Mouse (Mus musculus) heart, embryonic 13.5 days (tissue): ENCODE results near the gene Pank4. TPM values are rescaled to one million over a fixed set of nuclear protein-coding genes. Genes with fewer than 3 reads are reported as not detected.

Experiments used
- ATAC-seq: fragments of 200-750 bp; cut with Nextera tagmentation; 2 replicates; pipeline ENCODE4 v1.8.0; 2017; ENCODE audit warnings: moderate TSS enrichment; ENCODE audit not compliant: insufficient number of reproducible peaks, low FRiP score, low TSS enrichment; ENCODE audit errors: extremely low read depth
- H3K27ac ChIP-seq: fragments of 300-500 bp; sonication (generic); replicated peaks from 2 replicates; pipeline ENCODE4 v1.5.1; 2015; ENCODE audit warnings: moderate library complexity, mild to moderate bottlenecking, inconsistent platforms
- H3K27me3 ChIP-seq: fragments of 300-500 bp; sonication (generic); replicated peaks from 2 replicates; pipeline ENCODE4 v1.6.1; 2015; ENCODE audit warnings: mild to moderate bottlenecking, inconsistent platforms
- H3K36me3 ChIP-seq: fragments of 300-500 bp; sonication (generic); 2 replicates; pipeline ENCODE4 v1.6.1; 2015; ENCODE audit warnings: mild to moderate bottlenecking, inconsistent platforms
- H3K4me1 ChIP-seq: fragments of 300-500 bp; sonication (generic); 2 replicates; pipeline ENCODE4 v1.6.1; 2015; ENCODE audit warnings: inconsistent platforms
- H3K4me2 ChIP-seq: fragments of 300-500 bp; sonication (generic); 2 replicates; pipeline ENCODE4 v1.6.1; 2015; ENCODE audit warnings: inconsistent platforms, mild to moderate bottlenecking, moderate library complexity
- H3K4me3 ChIP-seq: fragments of 300-500 bp; sonication (generic); 2 replicates; pipeline ENCODE4 v1.5.1; 2015; ENCODE audit warnings: moderate library complexity, mild to moderate bottlenecking, inconsistent platforms
- H3K9ac ChIP-seq: fragments of 300-500 bp; sonication (generic); 2 replicates; pipeline ENCODE4 v1.6.1; 2015; ENCODE audit warnings: inconsistent platforms, mild to moderate bottlenecking, moderate library complexity
- H3K9me3 ChIP-seq: fragments of 300-500 bp; sonication (generic); 2 replicates; pipeline ENCODE4 v1.6.1; 2016; ENCODE audit warnings: inconsistent platforms
- WGBS: fragments of 180-500 bp; shearing (Covaris S2); methylation state at CpG from one replicate; pipeline ENCODE4 v1.1.7; 2015; ENCODE audit warnings: mixed read lengths; 5-methylcytosine and 5-hydroxymethylcytosine counted together
- polyA plus RNA-seq: library from polyadenylated mRNA; unstranded; fragments of >200 nt; fragmentation: Nextera tagmentation; extraction: Ambion mirVana; gene quantifications from 2 replicates; pipeline ENCODE4 v1.2.1, GENCODE M21; 2015

Gene Pank4
- polyA plus RNA-seq, 1 experiment from 2014 or later = 40.6 TPM

GRCm38 (mm10) chr4:154929088-154929660 lies 34.7 kb upstream of the Pank4 start:
- Histone ChIP-seq H3K27me3 (peaks cover 15% of the 10 kb centered on the region; the same call in 1 of the 2 replicates), H3K36me3 (no peaks in the 10 kb centered on the region), H3K9me3 (no peaks in the 10 kb centered on the region), H3K4me2 (peak overlapping the region; percentile 56), H3K27ac (peak overlapping the region; percentile 73), H3K4me3 (peak overlapping the region; percentile 32; the same call in 1 of the 2 replicates), H3K4me1 (peaks cover 18% of the 10 kb centered on the region), H3K9ac (no peak overlapping the region; the same call in 1 of the 2 replicates)
- ATAC-seq = no peak
- 73% methylated on average over 12 of the region's 12 CpGs for WGBS

DNA sequence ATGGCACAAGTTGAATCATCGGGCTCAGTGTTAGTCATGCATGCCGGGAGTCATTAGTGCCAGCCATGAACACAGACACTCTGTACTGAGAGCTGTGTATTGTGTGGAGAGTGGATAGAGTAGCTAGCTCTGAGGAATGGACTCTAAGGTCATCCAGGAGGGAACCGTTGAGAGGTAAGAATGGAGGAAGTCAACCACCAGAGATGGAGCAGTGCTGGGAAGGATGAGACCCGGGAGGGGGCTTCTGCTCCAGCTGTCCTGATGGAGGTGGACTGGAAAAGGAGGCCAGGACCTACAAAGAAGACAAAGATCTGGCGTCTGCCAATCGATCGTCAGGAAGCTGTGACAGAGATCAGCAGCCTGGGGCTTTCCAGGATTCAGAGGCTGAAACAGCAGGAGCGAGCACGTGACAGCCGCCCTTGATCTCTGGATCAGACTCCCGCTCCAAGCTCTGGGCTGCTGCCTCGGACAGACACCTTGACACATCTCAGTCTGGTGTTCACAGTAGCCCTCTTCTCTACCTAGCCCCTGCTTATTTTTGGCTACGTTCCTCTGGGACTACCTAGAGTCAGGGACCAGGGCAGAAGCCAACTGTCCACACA lies 30.5 kb upstream of the Pank4 start:
- H3K27me3 ChIP-seq = peaks cover 22% of the 10 kb centered on the region
- H3K4me3 ChIP-seq = no peak overlapping the region
- H3K36me3 ChIP-seq = no peaks in the 10 kb centered on the region
- 51% methylated on average over 13 of the region's 13 CpGs for WGBS
- no peak overlapping the region for H3K27ac ChIP-seq
- no peak overlapping the region for H3K9ac ChIP-seq
- H3K4me1 ChIP-seq = peaks cover 4% of the 10 kb centered on the region
- ATAC-seq = no peak
- H3K9me3 ChIP-seq = no peaks in the 10 kb centered on the region
- no peak overlapping the region for H3K4me2 ChIP-seq

- H3K9me3 ChIP-seq = no peaks in the 10 kb centered on the region
- H3K9ac ChIP-seq = no peak overlapping the region
- ATAC-seq = no peak
- H3K36me3 ChIP-seq = no peaks in the 10 kb centered on the region
- H3K4me1 ChIP-seq = no peaks in the 10 kb centered on the region
- no peak overlapping the region for H3K4me3 ChIP-seq
- no peak overlapping the region for H3K4me2 ChIP-seq
- H3K27ac ChIP-seq = no peak overlapping the region
- H3K27me3 ChIP-seq = peaks cover 22% of the 10 kb centered on the region
- WGBS = 79% methylated on average over 2 of the region's 2 CpGs
Observed at GRCm38 (mm10) chr4:154934800-154935199, 29.1 kb upstream of the Pank4 start.

- ATAC-seq = no peak
- no peak overlapping the region for H3K4me3 ChIP-seq
- no peak overlapping the region for H3K9ac ChIP-seq
- no peak overlapping the region for H3K27ac ChIP-seq
- H3K4me1 ChIP-seq = no peaks in the 10 kb centered on the region
- H3K9me3 ChIP-seq = no peaks in the 10 kb centered on the region
- WGBS = 69% methylated on average over 7 of the region's 7 CpGs
- no peaks in the 10 kb centered on the region for H3K36me3 ChIP-seq
- no peak overlapping the region for H3K4me2 ChIP-seq
- peaks cover 23% of the 10 kb centered on the region for H3K27me3 ChIP-seq
Observed at GRCm38 (mm10) chr4:154935788-154936187, 28.1 kb upstream of the Pank4 start.

- 63% methylated on average over 8 of the region's 8 CpGs for WGBS
Observed at GRCm38 (mm10) chr4:154936542-154937255, 27.2 kb upstream of the Pank4 start.

DNA sequence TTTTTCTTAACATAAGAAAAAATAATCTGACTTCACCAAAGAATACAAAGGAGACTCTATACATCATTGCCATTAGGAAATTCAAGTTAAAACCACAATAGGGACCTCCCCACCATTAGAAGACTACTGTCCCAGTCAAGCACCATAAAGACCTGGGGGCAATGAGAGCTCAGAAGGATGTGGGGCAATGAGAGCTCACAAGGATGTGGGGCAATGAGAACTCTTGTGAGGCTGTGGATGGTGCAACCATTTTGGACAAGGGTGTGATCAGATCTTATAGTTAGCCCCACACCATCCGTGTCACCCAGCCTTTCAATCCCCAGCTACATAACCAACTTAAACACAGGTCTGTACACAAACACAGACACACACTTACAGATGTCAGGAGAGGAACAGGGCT lies 26.2 kb upstream of the Pank4 start:
- 64% methylated on average over 1 of the region's 1 CpGs for WGBS
- no peaks in the 10 kb centered on the region for H3K4me1 ChIP-seq
- H3K9ac ChIP-seq = no peak overlapping the region
- ATAC-seq = no peak
- no peak overlapping the region for H3K27ac ChIP-seq
- H3K4me2 ChIP-seq = no peak overlapping the region
- H3K9me3 ChIP-seq = no peaks in the 10 kb centered on the region
- H3K27me3 ChIP-seq = peaks cover 24% of the 10 kb centered on the region
- H3K4me3 ChIP-seq = no peak overlapping the region
- H3K36me3 ChIP-seq = no peaks in the 10 kb centered on the region

More at GRCm38 (mm10) chr4:154936542-154937255, 27.2 kb upstream of the Pank4 start:
- H3K27me3 ChIP-seq = peaks cover 27% of the 10 kb centered on the region
- ATAC-seq = no peak
- H3K4me1 ChIP-seq = no peaks in the 10 kb centered on the region
- no peak overlapping the region for H3K4me2 ChIP-seq
- H3K4me3 ChIP-seq = no peak overlapping the region
- no peaks in the 10 kb centered on the region for H3K36me3 ChIP-seq
- H3K9ac ChIP-seq = no peak overlapping the region
- H3K9me3 ChIP-seq = no peaks in the 10 kb centered on the region
- no peak overlapping the region for H3K27ac ChIP-seq

DNA sequence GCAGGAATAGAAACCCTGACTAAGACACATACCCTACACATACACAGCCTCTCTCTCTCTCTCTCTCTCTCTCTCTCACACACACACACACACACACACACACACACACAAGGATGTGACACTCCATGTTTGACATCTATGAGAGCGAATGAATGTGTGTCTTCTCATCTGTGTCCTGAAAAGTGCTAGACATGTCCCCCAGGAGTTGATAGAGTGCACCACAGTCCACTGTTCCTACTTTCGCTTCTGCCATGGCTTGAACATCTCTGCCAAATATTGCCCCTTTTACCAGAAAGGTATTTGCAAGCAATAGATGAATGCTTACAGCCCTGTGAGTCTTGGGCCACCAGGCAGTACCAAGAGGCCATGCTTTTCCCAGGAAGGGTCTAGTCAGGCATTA lies 23.8 kb upstream of the Pank4 start:
- Histone ChIP-seq H3K27me3 (peaks cover 8% of the 10 kb centered on the region), H3K9me3 (no peaks in the 10 kb centered on the region), H3K4me1 (peaks cover 5% of the 10 kb centered on the region; the same call in 1 of the 2 replicates), H3K27ac (no peak overlapping the region), H3K4me2 (no peak overlapping the region), H3K4me3 (no peak overlapping the region), H3K36me3 (no peaks in the 10 kb centered on the region), H3K9ac (no peak overlapping the region)
- ATAC-seq = no peak
- 74% methylated on average over 2 of the region's 2 CpGs for WGBS

GRCm38 (mm10) chr4:154941831-154942230 lies 22.1 kb upstream of the Pank4 start:
- Histone ChIP-seq H3K4me3 (no peak overlapping the region), H3K27me3 (peaks cover 16% of the 10 kb centered on the region), H3K36me3 (no peaks in the 10 kb centered on the region), H3K9ac (no peak overlapping the region), H3K4me2 (no peak overlapping the region), H3K27ac (no peak overlapping the region), H3K9me3 (no peaks in the 10 kb centered on the region), H3K4me1 (peaks cover 15% of the 10 kb centered on the region)
- 72% methylated on average over 5 of the region's 5 CpGs for WGBS
- ATAC-seq = no peak

GRCm38 (mm10) chr4:154942632-154943322 lies 21.1 kb upstream of the Pank4 start:
- 74% methylated on average over 10 of the region's 10 CpGs for WGBS
- ATAC-seq = no peak
- Histone ChIP-seq H3K9ac (no peak overlapping the region), H3K9me3 (no peaks in the 10 kb centered on the region), H3K36me3 (no peaks in the 10 kb centered on the region), H3K27ac (no peak overlapping the region), H3K27me3 (peaks cover 16% of the 10 kb centered on the region), H3K4me2 (no peak overlapping the region), H3K4me3 (no peak overlapping the region), H3K4me1 (peaks cover 15% of the 10 kb centered on the region)

- 61% methylated on average over 6 of the region's 6 CpGs for WGBS
- Histone ChIP-seq H3K4me1 (peaks cover 15% of the 10 kb centered on the region), H3K27me3 (peaks cover 23% of the 10 kb centered on the region), H3K4me2 (no peak overlapping the region), H3K27ac (no peak overlapping the region), H3K9ac (no peak overlapping the region), H3K4me3 (no peak overlapping the region), H3K36me3 (no peaks in the 10 kb centered on the region), H3K9me3 (no peaks in the 10 kb centered on the region)
- no peak for ATAC-seq
Observed at GRCm38 (mm10) chr4:154943323-154944039, 20.4 kb upstream of the Pank4 start.

DNA sequence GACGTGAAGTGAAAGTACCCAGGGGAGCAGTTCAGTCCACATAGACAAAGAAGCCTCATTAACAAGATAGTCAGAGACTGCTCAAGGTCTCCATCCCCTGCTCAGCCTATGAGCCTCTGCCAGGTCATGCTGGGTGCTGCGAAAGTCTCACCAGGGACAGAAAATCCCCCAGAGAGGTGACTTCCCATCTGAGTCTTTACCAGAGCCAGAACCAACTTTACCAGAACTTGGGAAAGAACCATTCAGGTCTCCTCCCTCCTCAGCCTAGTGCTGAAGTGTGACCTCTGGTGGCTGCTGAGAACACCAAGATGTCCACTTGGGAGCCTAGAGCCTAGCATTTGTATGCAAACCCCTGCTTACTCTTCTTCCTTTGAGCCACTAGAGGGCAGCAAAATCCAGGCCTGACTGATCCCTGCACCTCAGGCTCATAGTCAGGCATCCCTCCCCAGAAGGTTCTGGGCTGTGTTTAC lies 19.8 kb upstream of the Pank4 start:
- 13% methylated on average over 2 of the region's 2 CpGs for WGBS
- Histone ChIP-seq H3K9ac (no peak overlapping the region), H3K27me3 (peaks cover 29% of the 10 kb centered on the region), H3K4me2 (no peak overlapping the region), H3K27ac (no peak overlapping the region), H3K9me3 (no peaks in the 10 kb centered on the region), H3K36me3 (no peaks in the 10 kb centered on the region), H3K4me1 (peaks cover 15% of the 10 kb centered on the region), H3K4me3 (no peak overlapping the region)
- ATAC-seq = peak; percentile 37; the same call in 1 of the 2 replicates
